Mouse (Mus musculus) cerebellum, postnatal 14 days (tissue): ENCODE data around the gene Ccr10.
A peak's percentile ranks its signal among the peaks of the same experiment; 100 is the strongest.

Source experiments
- DNase-seq, 2 experiments: peaks; one replicate each; pipeline ENCODE4 v3.0.0; 2021; ENCODE audit warnings: mixed read lengths in 2 of 2

Gene Ccr10

GRCm38 (mm10) chr11:101174851-101175628 is at the start of gene Ccr10:
TSS of gene Ccr10 (minus strand) at chr11:101175443.
- peak; percentile 60 to 67 for DNase-seq

GRCm38 (mm10) chr11:101224337-101224736 is 49.1 kb upstream of the Ccr10 start:
- no peak for DNase-seq

- DNase-seq, result no peak
Observed at GRCm38 (mm10) chr11:101221306-101221986, 46.2 kb upstream of the Ccr10 start.

GRCm38 (mm10) chr11:101220853-101221252 is 45.6 kb upstream of the Ccr10 start:
- DNase-seq, result no peak

GRCm38 (mm10) chr11:101218436-101219055 is 43.3 kb upstream of the Ccr10 start:
- DNase-seq, result no peak

GRCm38 (mm10) chr11:101216936-101217335 is 41.7 kb upstream of the Ccr10 start:
- DNase-seq, result no peak

- DNase-seq, result peak; percentile 52 to 79
Observed at GRCm38 (mm10) chr11:101211970-101212369, 36.7 kb upstream of the Ccr10 start.

- peak; percentile 78 to 83 for DNase-seq
Observed at GRCm38 (mm10) chr11:101200986-101201385, 25.7 kb upstream of the Ccr10 start.

- no peak for DNase-seq
Observed at GRCm38 (mm10) chr11:101199555-101199954, 24.3 kb upstream of the Ccr10 start.

GRCm38 (mm10) chr11:101196175-101196574 is 20.9 kb upstream of the Ccr10 start:
- peak in 1 of 2 experiments; percentile 5 for DNase-seq

- DNase-seq, result peak in 1 of 2 experiments; percentile 5
Observed at GRCm38 (mm10) chr11:101195571-101195970, 20.3 kb upstream of the Ccr10 start.

- DNase-seq, result peak in 1 of 2 experiments; percentile 4
Observed at GRCm38 (mm10) chr11:101195101-101195500, 19.9 kb upstream of the Ccr10 start.

GRCm38 (mm10) chr11:101194643-101195042 is 19.4 kb upstream of the Ccr10 start:
- no peak for DNase-seq

GRCm38 (mm10) chr11:101194137-101194536 is 18.9 kb upstream of the Ccr10 start:
- peak; percentile 51 to 61 for DNase-seq

- DNase-seq, result peak; percentile 52 to 56
Observed at GRCm38 (mm10) chr11:101193076-101193475, 17.8 kb upstream of the Ccr10 start.

- peak; percentile 63 to 73 for DNase-seq
Observed at GRCm38 (mm10) chr11:101192646-101193045, 17.4 kb upstream of the Ccr10 start.

- peak; percentile 55 to 62 for DNase-seq
Observed at GRCm38 (mm10) chr11:101191919-101192470, 16.8 kb upstream of the Ccr10 start.

- DNase-seq, result peak; percentile 68
Observed at GRCm38 (mm10) chr11:101190913-101191907, 16.0 kb upstream of the Ccr10 start.

- DNase-seq, result peak; percentile 42 to 59
Observed at GRCm38 (mm10) chr11:101190181-101190912, 15.1 kb upstream of the Ccr10 start.

GRCm38 (mm10) chr11:101189495-101190180 is 14.4 kb upstream of the Ccr10 start:
- DNase-seq, result peak; percentile 92 to 93
